Mouse (Mus musculus) CD4-positive, CD25-positive, alpha-beta regulatory T cell (primary cell): ENCODE results near the gene Slc35d1. TPM values are rescaled to one million over a fixed set of nuclear protein-coding genes. Genes with fewer than 3 reads are reported as not detected.

ENCODE experiments used
- polyA plus RNA-seq: library from polyadenylated mRNA; unstranded; fragments of 100-300 nt; shearing (Covaris generic); gene quantifications from one replicate; pipeline ENCODE4 v1.2.1, GENCODE M21; 2017

The Slc35d1 gene
- polyA plus RNA-seq = 63.6 TPM

DNA sequence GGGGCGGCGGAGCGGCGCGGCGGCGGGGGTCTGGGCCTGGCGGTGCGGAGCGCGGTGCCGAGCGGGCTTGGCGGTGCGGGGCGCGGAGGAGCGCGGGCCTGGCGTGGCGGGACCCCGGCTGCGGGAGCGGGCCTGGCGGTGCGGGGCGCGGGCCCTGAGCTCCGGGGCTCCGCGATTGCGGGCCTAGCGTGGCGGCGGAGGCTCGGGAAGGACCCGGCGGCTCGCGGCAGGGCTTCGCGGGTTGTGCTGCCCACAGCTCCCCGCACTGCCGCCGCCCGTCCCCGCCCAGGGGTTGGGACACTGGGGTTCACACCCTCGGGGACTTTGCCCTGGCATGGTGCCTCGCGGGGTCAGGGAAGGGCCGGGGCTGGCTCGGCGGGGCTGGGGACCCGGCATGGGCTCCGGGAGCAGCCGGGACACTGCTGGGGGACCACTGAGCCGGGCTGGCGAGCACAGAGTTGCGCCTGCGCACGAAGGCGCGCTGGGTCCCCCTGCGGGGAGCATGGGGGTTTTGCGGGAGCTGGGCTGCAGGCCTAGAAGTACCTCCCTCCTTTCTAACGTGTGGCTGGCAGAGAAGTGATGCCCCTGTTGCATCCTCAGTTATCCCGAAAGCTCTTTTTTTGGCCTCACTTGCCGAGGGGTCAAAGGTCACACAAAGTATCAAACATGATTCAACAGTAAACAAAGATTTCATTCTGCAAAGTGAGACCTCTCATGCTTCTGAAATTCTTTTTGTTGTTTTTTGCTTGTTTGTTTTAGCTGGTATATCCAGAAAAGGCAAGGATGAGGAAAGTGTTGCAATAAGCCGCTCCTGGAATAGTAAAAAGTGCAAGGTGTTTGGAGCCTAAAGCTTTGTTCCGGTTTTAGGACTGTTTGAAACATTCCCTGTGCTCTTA lies at the start of gene Slc35d1:
TSS of gene Slc35d1 (minus strand) at position 240 of the 896 bp plus-strand sequence.

Other genes starting within 250 kb of the Slc35d1 start
- not detected for gene Tctex1d1, start 236.6 kb downstream of the Slc35d1 start, polyA plus RNA-seq
- not detected for gene Insl5, start 188.3 kb downstream of the Slc35d1 start, polyA plus RNA-seq
- gene Mier1, start 100.8 kb downstream of the Slc35d1 start, polyA plus RNA-seq = 74.4 TPM
- gene Wdr78, start 100.6 kb downstream of the Slc35d1 start, polyA plus RNA-seq = 3.0 TPM
- not detected for gene 4921539E11Rik, start 75.7 kb upstream of the Slc35d1 start, polyA plus RNA-seq
- 37.2 TPM for gene Oma1, start 98.6 kb upstream of the Slc35d1 start, polyA plus RNA-seq